Mouse (Mus musculus) forebrain, embryonic 11.5 days (tissue): ENCODE results near the gene Raver2. TPM values are rescaled to one million over a fixed set of nuclear protein-coding genes. Genes with fewer than 3 reads are reported as not detected.

Source experiments
- ATAC-seq: fragments of 200-750 bp; cut with Nextera tagmentation; replicated peaks from 2 replicates; pipeline ENCODE4 v1.8.0; 2017; ENCODE audit warnings: moderate TSS enrichment; ENCODE audit not compliant: low FRiP score
- DNase-seq: peaks from one replicate; pipeline ENCODE4 v3.0.0-alpha.2; 2017; ENCODE audit warnings: low spot score
- H3K27ac ChIP-seq: fragments of 300-500 bp; sonication (generic); 2 replicates; pipeline ENCODE4 v1.5.1; 2014; ENCODE audit warnings: low read depth, low read length
- H3K27me3 ChIP-seq: fragments of 300-500 bp; sonication (generic); 2 replicates; pipeline ENCODE4 v1.6.1; 2014; ENCODE audit warnings: mild to moderate bottlenecking, low read length, mixed read lengths; ENCODE audit not compliant: control insufficient read depth, insufficient read depth
- H3K36me3 ChIP-seq: fragments of 300-500 bp; sonication (generic); 2 replicates; pipeline ENCODE4 v1.6.1; 2014; ENCODE audit warnings: mild to moderate bottlenecking, low read length, moderate library complexity, mixed read lengths; ENCODE audit not compliant: control insufficient read depth, insufficient read depth
- H3K4me1 ChIP-seq: fragments of 300-500 bp; sonication (generic); replicated peaks from 2 replicates; pipeline ENCODE4 v1.6.1; 2014; ENCODE audit warnings: low read length, mixed read lengths; ENCODE audit not compliant: control insufficient read depth, insufficient read depth
- H3K4me2 ChIP-seq: fragments of 300-500 bp; sonication (generic); 2 replicates; pipeline ENCODE4 v1.6.1; 2014; ENCODE audit warnings: low read depth, mild to moderate bottlenecking, low read length, moderate library complexity, mixed read lengths; ENCODE audit not compliant: severe bottlenecking
- H3K4me3 ChIP-seq: fragments of 300-500 bp; sonication (generic); 2 replicates; pipeline ENCODE4 v1.5.1; 2014; ENCODE audit warnings: low read depth, low read length
- H3K9ac ChIP-seq: fragments of 300-500 bp; sonication (generic); 2 replicates; pipeline ENCODE4 v1.6.1; 2014; ENCODE audit warnings: low read length
- H3K9me3 ChIP-seq: fragments of 300-500 bp; sonication (generic); 2 replicates; pipeline ENCODE4 v1.6.1; 2016; ENCODE audit warnings: low read length, mixed read lengths; ENCODE audit not compliant: control insufficient read depth
- WGBS: fragments of 180-500 bp; shearing (Covaris S2); extraction: QIAGEN DNeasy Blood & Tissue Kit; methylation state at CpG from one replicate; pipeline ENCODE4 v1.1.7; 2014; 5-methylcytosine and 5-hydroxymethylcytosine counted together
- polyA plus RNA-seq: library from polyadenylated mRNA; unstranded; fragments of >200 nt; fragmentation: Nextera tagmentation; extraction: Ambion mirVana; gene quantifications from 2 replicates; pipeline ENCODE4 v1.2.1, GENCODE M21; 2014

Gene Raver2
- polyA plus RNA-seq, 1 experiment from 2014 or later = 13.7 TPM

DNA sequence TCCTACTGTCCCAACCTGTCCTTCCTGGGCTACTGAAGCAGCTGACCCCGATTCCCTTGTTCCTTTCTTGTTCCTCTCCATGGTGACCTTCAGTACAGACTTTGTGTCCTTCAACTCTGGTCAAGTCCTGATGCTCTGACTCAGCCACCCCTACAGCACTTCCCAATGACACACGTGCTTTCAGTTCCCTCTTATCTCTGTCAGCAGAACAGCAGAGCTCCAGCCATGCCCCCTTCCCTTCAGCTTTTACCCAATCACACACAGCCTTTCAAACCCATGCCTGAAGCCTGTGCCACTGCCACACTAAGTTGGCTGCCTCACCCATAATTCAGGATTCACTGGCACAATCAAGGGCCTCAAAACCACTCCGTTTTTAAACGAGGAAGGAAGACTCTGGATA, 86.8 kb downstream of the Raver2 start:
- H3K9ac ChIP-seq = no peak overlapping the region
- H3K36me3 ChIP-seq = no peaks in the 10 kb centered on the region; the same call in 1 of the 2 replicates
- ATAC-seq (no peak), DNase-seq (no peak)
- H3K4me3 ChIP-seq = no peak overlapping the region
- 85% methylated on average over 4 of the region's 4 CpGs for WGBS
- H3K27ac ChIP-seq = no peak overlapping the region
- no peaks in the 10 kb centered on the region for H3K27me3 ChIP-seq
- H3K4me2 ChIP-seq = no peak overlapping the region
- no peaks in the 10 kb centered on the region for H3K4me1 ChIP-seq
- H3K9me3 ChIP-seq = no peaks in the 10 kb centered on the region

- no peak overlapping the region for H3K4me2 ChIP-seq
- no peaks in the 10 kb centered on the region for H3K9me3 ChIP-seq
- no peaks in the 10 kb centered on the region; the same call in 1 of the 2 replicates for H3K36me3 ChIP-seq
- H3K4me3 ChIP-seq = no peak overlapping the region
- H3K9ac ChIP-seq = no peak overlapping the region
- H3K4me1 ChIP-seq = no peaks in the 10 kb centered on the region
- no peak for ATAC-seq
- H3K27ac ChIP-seq = no peak overlapping the region
- H3K27me3 ChIP-seq = no peaks in the 10 kb centered on the region
- WGBS = 89% methylated on average over 5 of the region's 5 CpGs
- DNase-seq = no peak
Measured at GRCm38 (mm10) chr4:101157476-101157875, 88.7 kb downstream of the Raver2 start.

GRCm38 (mm10) chr4:101158282-101158681, 89.5 kb downstream of the Raver2 start:
- Histone ChIP-seq H3K36me3 (no peaks in the 10 kb centered on the region; the same call in 1 of the 2 replicates), H3K27me3 (no peaks in the 10 kb centered on the region), H3K9me3 (no peaks in the 10 kb centered on the region), H3K4me1 (no peaks in the 10 kb centered on the region), H3K4me3 (no peak overlapping the region), H3K9ac (no peak overlapping the region), H3K27ac (no peak overlapping the region), H3K4me2 (no peak overlapping the region)
- DNase-seq (no peak), ATAC-seq (no peak)
- WGBS = 95% methylated on average over 6 of the region's 6 CpGs

- DNase-seq = no peak
- 85% methylated on average over 12 of the region's 12 CpGs for WGBS
- no peaks in the 10 kb centered on the region; the same call in 1 of the 2 replicates for H3K36me3 ChIP-seq
Measured at GRCm38 (mm10) chr4:101159191-101159764, 90.5 kb downstream of the Raver2 start.

DNA sequence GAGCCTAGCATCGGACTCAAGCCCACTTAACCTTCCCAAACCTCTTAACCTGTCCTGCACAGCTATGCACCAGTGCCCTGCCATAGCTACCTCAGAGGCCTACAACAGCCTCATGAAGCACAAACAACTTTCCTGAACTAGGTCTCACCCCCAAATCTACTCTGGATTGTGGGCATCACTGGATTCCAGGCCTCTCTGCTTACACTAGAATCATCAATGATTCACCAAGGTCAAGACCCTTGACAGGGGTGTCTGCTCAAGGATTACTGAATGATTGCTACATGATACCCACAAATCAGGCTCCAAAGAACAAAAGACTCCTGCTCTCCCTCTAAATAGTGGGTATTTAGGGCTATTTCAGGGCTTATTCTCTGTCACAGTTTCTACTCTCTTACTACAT, 92.0 kb downstream of the Raver2 start:
- H3K9me3 ChIP-seq = no peaks in the 10 kb centered on the region
- no peaks in the 10 kb centered on the region; the same call in 1 of the 2 replicates for H3K36me3 ChIP-seq
- no peak overlapping the region for H3K27ac ChIP-seq
- no peak for ATAC-seq
- no peaks in the 10 kb centered on the region for H3K27me3 ChIP-seq
- H3K4me3 ChIP-seq = no peak overlapping the region
- WGBS = 97% methylated on average over 1 of the region's 1 CpGs
- no peak for DNase-seq
- H3K4me1 ChIP-seq = no peaks in the 10 kb centered on the region
- H3K4me2 ChIP-seq = no peak overlapping the region
- H3K9ac ChIP-seq = no peak overlapping the region

More at GRCm38 (mm10) chr4:101159191-101159764, 90.5 kb downstream of the Raver2 start:
- no peak overlapping the region for H3K4me2 ChIP-seq
- no peaks in the 10 kb centered on the region for H3K9me3 ChIP-seq
- no peak for ATAC-seq
- no peak overlapping the region for H3K4me3 ChIP-seq
- no peaks in the 10 kb centered on the region for H3K27me3 ChIP-seq
- H3K4me1 ChIP-seq = no peaks in the 10 kb centered on the region
- no peak overlapping the region for H3K27ac ChIP-seq
- H3K9ac ChIP-seq = no peak overlapping the region

DNA sequence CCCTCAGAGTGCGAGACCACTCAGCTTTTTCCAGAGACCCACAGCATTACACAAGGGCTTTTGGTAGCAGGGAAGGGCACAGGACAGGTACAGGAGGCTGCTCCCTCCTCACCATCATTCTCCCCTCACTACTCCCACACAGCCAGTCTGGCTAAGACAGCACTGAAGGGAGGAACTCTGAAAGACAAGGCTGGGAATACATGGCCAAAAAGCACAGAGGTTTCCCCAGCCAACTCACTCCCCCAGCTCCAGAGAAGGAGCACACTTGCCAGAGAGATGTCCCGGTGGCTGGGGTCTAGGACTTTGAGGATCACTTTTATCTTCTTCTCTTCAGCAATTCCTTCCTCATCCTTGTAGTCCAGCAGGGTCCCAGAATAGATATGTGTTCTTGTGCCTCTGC, 95.4 kb downstream of the Raver2 start:
- WGBS = 82% methylated on average over 2 of the region's 2 CpGs
- Histone ChIP-seq H3K4me1 (no peaks in the 10 kb centered on the region), H3K27me3 (no peaks in the 10 kb centered on the region), H3K4me3 (no peak overlapping the region), H3K4me2 (no peak overlapping the region), H3K9me3 (no peaks in the 10 kb centered on the region), H3K9ac (no peak overlapping the region), H3K27ac (no peak overlapping the region), H3K36me3 (no peaks in the 10 kb centered on the region; the same call in 1 of the 2 replicates)
- no peak for ATAC-seq
- DNase-seq = no peak

- 88% methylated on average over 2 of the region's 2 CpGs for WGBS
- Histone ChIP-seq H3K27me3 (no peaks in the 10 kb centered on the region), H3K9ac (no peak overlapping the region), H3K4me3 (no peak overlapping the region), H3K27ac (no peak overlapping the region), H3K4me1 (no peaks in the 10 kb centered on the region), H3K36me3 (no peaks in the 10 kb centered on the region; the same call in 1 of the 2 replicates), H3K4me2 (no peak overlapping the region), H3K9me3 (no peaks in the 10 kb centered on the region)
- ATAC-seq (no peak), DNase-seq (no peak)
Measured at GRCm38 (mm10) chr4:101164673-101165072, 95.9 kb downstream of the Raver2 start.

- ATAC-seq = no peak
- WGBS = 91% methylated on average over 4 of the region's 4 CpGs
- H3K36me3 ChIP-seq = no peaks in the 10 kb centered on the region; the same call in 1 of the 2 replicates
Measured at GRCm38 (mm10) chr4:101165776-101166175, 97.0 kb downstream of the Raver2 start.

GRCm38 (mm10) chr4:101167777-101168176, 99.0 kb downstream of the Raver2 start:
- no peaks in the 10 kb centered on the region for H3K27me3 ChIP-seq
- no peak overlapping the region for H3K27ac ChIP-seq
- H3K9ac ChIP-seq = no peak overlapping the region
- no peaks in the 10 kb centered on the region for H3K9me3 ChIP-seq
- no peaks in the 10 kb centered on the region; the same call in 1 of the 2 replicates for H3K36me3 ChIP-seq
- DNase-seq = no peak
- ATAC-seq = no peak
- no peak overlapping the region for H3K4me2 ChIP-seq
- 86% methylated on average over 1 of the region's 1 CpGs for WGBS
- no peak overlapping the region for H3K4me3 ChIP-seq
- no peaks in the 10 kb centered on the region for H3K4me1 ChIP-seq

More at GRCm38 (mm10) chr4:101165776-101166175, 97.0 kb downstream of the Raver2 start:
- Histone ChIP-seq H3K27ac (no peak overlapping the region), H3K4me1 (no peaks in the 10 kb centered on the region), H3K9me3 (no peaks in the 10 kb centered on the region), H3K4me2 (no peak overlapping the region), H3K4me3 (no peak overlapping the region), H3K9ac (no peak overlapping the region), H3K27me3 (no peaks in the 10 kb centered on the region)
- no peak for DNase-seq
